Mouse (Mus musculus): ENCODE data around the gene Fbxo42.

- TF ChIP-seq TAL1 (IDR thresholded peaks at IDR 0.05; ENCODE audit: low read length) (no peak), POLR2A (IDR thresholded peaks at IDR 0.05; ENCODE audit: control insufficient read depth in 1 of 2, insufficient read depth in 1 of 2, low read depth in 1 of 2, low read length in 2 of 2, poor library complexity in 1 of 2) (no peak), GABPA (IDR thresholded peaks at IDR 0.05; ENCODE audit: low read depth, low read length) (no peak), CHD2 (IDR thresholded peaks at IDR 0.05; ENCODE audit: low read length) (no peak), CTCF (IDR thresholded peaks at IDR 0.05 in 2 of 3, conservative IDR thresholded peaks at IDR 0.05 in 1 of 3; ENCODE audit: control insufficient read depth in 1 of 3, insufficient read depth in 1 of 3, low read depth in 2 of 3, low read length in 3 of 3, poor library complexity in 1 of 3, severe bottlenecking in 1 of 3) (no peak), ELF1 (IDR thresholded peaks at IDR 0.05; ENCODE audit: low read depth, low read length) (no peak), CHD1 (IDR thresholded peaks at IDR 0.05; ENCODE audit: low read depth, low read length) (no peak), NELFE (IDR thresholded peaks at IDR 0.05; ENCODE audit: low read depth, low read length) (no peak), EP300 (IDR thresholded peaks at IDR 0.05; ENCODE audit: low read depth in 1 of 2, low read length in 2 of 2) (no peak), MAFK (IDR thresholded peaks at IDR 0.05; ENCODE audit: borderline replicate concordance, low read depth, low read length) (no peak), SMC3 (IDR thresholded peaks at IDR 0.05; ENCODE audit: low read depth, low read length) (no peak), NRF1 (IDR thresholded peaks at IDR 0.05; ENCODE audit: insufficient read depth, low read depth, low read length, poor library complexity, severe bottlenecking) (no peak), USF1 (IDR thresholded peaks at IDR 0.05; ENCODE audit: low read depth, low read length) (no peak), RCOR1 (IDR thresholded peaks at IDR 0.05; ENCODE audit: low read depth, low read length) (no peak)
These were observed 12.0 kb downstream of the Fbxo42 start for GRCm38 (mm10) chr4:141159666-141160065.
